Mouse (Mus musculus) monocyte, adult 2 months (primary cell): Measurements from ENCODE around the gene Gm17660.
"Not testable (repeated sequence)": the region's sequence is repeated elsewhere in the genome, so short reads cannot be mapped to it uniquely, and the experiment has no call there.

Experiments
- DNase-seq, 2 experiments: peaks; one replicate each; pipeline ENCODE4 v3.0.0; 2022; ENCODE audit warnings: low spot score in 2 of 2, low read depth in 1 of 2

The Gm17660 gene

DNA sequence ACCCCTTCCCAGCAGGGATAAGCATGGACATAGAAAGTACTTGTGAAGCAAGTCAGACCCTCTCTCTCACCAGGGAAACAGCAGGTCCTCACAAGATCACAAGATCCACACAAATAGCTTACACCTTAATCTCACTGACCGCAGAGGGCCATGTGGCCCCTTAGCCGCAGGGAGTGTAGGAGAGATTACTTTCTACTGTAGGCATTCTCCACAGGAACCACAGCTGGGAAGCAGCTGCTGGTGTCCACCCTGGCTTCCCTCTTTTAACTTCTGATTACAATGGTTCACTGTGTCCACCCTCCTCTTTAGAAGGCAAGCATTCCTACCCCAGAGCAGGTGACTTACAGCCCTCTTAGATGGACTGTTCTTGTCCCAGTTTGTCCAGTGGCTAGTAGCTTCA lies 33.7 kb downstream of the Gm17660 start:
- DNase-seq, result no peak

DNA sequence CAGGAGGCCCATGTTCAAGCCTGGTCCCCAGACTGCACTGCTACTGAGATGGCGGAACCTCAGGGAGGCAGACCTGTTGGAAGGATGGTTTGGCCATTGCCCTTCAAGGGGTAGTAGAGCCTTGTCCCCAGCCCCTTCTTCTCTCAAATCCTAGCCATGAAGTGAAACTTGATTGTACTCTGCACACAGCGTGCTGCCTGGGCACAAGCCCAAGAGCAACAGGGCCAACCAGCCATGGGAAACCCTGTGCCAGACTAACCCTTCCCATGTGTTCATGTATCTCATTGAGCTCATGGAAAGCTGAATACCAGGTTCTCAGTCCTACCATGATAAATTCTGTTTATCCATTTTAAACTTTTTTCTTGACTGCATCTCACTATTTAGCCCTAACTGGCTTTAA lies 34.5 kb downstream of the Gm17660 start:
- no peak for DNase-seq

DNA sequence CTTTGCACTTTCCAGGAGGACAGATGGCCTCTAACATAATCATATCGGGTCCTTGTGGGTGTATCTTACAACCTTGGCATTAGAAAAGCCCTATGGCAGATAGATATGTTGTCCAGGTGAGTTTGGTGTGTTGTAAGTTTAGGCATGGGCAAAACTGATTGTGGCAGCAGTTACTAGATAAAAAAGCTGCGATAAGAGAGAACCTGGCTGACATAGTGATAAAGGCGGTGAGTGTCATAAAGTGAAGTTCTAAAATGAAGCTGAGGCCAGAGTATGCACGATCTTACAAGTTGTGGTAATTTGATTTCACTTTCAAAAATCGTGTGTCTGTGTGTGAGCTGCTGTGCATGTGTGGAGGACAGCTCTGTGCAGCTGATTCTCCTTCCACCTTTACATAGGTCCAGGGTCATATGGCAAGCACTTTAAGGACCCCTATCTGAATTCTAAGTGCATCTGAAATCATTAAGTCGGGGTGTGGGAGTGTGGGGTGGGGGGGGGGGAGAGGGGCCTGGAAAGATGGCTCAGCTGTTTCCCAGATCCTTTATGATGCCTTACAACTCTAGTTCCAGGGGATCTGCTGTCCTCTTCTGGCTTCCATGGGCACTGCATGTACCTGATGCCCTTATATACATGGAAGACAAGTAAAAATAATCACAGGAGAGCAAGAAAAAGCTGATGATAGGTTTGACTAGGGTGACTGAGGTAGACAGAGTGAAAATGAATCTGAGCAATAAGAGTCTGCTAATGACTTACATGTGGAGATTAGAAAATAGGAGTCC lies 38.1 kb downstream of the Gm17660 start:
- no peak for DNase-seq

DNA sequence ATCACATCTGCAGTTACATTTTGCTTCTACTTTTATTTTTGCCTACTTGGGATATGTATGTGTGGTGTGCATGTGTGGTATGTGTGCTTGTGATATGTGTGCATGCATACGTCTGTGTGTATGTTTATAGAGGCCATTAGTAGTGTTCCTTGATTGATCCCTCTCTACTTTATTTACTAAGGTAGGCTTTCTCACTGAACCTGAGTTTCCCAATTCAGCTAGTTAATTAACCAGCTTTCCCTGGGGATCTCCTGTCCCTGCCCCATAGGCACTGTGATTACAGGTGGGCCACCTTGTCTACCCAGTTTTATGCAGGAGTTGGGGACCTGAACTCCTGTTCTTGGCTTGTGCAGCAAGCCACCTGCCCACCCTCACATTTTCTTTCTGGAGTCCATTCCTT lies 40.7 kb downstream of the Gm17660 start:
- no peak for DNase-seq

DNA sequence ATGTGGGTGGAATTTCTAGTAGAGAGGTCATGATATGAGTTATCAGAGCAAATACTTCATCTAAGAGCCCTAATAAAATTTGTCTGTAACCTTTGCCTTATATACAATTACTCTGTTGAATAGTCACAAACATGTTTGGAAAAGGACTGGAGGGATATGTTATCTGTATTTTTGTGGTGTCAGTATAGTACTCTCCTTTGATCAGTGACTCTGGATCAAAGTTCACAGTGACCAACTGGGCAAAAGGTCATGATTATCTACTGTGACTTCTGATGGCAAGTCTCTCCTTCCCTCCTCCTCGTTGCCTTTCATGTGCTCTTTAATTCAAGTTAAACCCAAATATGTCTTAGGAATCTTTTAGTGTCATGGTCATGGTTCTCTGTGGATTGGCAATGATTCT lies 41.6 kb downstream of the Gm17660 start:
- no peak for DNase-seq

DNA sequence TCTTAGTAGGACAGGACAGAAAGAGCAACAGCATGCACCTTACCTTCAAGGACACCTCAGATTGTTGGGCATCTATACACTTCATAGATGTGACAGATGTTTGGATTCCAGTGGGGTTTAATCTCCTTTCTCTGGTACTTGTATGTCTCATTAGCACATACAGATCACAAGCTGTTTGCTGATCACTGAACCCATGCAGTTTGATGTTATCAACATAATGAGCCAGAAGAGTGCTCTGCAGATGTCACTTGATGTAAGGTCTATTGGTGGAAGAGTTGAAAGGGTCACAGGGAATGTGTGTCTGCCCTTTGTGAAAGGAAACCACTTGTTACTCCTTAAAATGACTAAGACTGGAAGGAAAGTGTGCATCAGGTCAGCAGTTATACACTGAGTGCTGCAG lies 42.3 kb downstream of the Gm17660 start:
- no peak for DNase-seq

DNA sequence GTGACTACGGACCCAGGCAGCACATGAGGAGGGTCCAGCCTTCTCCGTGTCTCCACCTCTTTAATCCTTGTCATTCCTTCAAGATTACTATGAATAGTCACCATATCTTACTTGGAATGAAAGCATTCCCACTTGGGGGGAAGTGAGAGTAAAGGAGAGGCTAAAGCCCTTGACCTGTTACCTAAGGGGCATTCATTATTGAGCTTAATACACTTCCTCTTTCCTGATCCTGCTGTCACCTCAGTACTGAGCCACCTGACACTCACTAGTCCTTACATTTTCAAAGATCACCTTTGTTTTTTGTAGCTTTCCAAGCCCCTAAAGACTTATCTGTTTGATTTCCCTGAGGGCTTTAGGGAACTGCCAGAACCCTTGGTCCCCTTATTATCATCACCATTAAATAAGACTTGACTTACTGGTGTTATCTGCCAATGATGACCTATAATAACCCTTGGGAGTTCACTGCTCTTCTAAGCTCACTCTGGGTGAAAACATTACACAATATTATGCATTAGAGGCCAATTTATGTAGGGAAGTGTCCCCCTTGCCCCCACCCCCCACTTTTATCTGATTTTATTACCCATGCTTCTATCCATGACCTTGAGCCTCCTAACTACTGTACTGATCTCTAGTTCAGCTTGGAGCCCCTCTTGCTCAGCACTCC lies 44.8 kb downstream of the Gm17660 start:
- no peak for DNase-seq

DNA sequence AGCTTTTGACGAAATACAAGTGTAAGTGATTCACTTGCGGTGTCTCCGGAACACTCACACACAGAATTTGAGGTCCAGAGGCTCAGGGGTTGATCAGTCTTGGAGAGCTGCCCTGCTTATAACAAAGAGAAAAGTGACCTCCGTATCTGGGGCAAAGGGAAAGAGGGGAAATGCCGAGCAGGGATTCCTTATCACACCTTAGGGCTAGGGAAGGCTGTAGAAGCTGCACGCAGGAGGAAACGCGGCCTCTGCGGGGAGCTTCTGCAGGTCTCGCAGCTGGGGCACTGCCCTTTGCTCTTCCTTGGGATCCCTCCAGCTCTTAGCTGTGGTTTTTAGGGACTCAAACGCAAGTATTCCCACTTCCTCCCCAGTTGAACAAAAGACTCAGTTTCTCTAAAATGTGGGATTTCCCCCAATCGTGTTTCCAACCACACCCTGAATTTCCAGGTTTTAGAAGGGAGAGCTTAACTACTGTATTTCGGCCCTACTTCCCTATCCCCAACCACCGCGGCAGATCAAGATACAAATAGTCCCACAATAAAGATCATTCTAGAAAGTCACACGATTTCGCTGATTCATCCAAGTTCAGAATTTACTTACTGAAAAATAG lies 52.1 kb downstream of the Gm17660 start:
- DNase-seq, result no peak

DNA sequence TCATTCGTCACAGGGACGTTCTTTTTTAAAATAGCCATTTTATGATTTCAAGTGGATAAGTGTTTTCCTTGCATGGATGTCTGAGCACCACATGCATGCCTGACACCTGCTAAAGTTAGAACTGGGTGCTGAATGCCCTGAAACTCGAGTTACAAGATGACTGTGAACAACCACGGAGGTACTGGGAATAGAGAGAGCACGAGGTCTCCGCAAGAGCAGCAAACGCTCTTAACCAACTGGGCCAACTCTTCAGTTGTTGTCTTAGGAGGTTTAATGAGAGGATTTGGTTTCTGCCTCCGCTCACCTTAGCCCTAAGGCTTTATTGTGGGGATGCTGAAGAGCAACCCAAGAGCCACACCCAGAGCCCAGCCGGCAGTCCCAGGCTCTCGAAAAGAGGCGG lies 52.6 kb downstream of the Gm17660 start:
- no peak for DNase-seq

DNA sequence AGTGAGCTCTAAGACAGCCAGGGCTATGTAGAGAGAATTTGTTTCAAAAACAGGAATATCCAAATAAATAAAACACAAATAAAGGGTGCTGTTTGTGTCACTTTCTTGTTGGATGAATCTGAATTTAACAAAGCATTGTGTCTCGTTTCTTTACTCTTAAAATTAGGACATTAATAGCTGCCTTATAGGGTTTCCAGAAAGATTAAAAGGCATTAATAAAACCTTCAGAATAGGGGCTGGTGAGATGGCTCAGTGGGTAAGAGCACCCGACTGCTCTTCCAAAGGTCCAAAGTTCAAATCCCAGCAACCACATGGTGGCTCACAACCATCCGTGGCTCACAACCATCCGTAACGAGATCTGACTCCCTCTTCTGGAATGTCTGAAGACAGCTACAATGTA lies 53.2 kb downstream of the Gm17660 start:
- DNase-seq, result not testable (repeated sequence)

DNA sequence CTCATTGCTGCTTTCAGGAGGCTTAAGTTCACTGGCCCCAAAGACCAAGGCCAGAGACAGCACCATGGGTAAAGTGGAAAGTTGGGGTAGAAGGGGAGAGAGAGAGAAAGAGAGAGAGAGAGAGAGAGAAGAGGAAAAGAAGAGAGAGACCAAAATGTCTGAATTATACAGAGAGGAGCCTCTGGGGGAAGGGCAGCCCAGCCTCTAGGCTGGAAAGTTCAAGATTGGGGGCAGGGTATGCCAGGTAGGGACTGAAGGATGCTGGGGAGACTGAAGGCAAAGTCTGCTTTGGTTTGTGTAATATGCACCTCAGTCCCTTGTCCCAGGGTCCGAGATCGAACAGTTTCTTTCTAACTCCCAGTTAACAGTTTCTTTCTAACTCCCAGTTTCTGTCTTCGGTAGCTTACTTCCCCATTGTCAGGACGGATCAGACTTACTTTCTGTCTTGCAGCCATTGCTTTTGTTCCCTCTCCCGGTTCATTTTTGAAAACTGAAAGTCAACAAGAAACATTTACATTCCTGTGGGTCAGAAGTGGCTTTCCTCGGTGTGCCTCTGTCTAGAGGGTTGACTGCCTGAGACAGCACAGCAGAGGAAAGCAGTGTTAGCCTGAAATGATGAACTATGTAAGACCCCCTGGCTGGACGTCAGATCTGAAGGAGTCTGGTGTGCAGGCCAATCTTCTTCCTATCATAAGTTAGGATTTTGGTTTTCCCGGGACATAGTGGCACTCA lies 54.0 kb downstream of the Gm17660 start:
- DNase-seq, result no peak

DNA sequence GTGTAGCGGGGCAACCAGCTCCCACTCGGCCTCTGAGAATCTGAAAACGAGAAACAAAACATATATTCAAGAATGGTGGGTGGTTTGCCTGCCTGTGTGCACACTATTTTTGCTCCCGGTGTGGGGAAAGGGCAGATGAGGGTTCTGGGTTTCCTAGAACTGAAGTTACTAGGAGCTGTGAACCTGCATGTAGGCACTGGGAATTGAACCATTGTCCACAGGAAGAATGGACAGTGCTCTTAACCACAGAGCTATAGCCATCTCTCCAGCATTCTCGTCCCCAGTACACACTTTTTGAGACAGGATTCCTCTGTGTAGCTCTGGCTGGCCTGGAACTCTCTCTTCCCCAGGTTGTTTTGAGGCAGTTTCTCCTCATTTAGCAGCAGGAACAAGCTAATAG lies 54.9 kb downstream of the Gm17660 start:
- DNase-seq, result no peak

DNA sequence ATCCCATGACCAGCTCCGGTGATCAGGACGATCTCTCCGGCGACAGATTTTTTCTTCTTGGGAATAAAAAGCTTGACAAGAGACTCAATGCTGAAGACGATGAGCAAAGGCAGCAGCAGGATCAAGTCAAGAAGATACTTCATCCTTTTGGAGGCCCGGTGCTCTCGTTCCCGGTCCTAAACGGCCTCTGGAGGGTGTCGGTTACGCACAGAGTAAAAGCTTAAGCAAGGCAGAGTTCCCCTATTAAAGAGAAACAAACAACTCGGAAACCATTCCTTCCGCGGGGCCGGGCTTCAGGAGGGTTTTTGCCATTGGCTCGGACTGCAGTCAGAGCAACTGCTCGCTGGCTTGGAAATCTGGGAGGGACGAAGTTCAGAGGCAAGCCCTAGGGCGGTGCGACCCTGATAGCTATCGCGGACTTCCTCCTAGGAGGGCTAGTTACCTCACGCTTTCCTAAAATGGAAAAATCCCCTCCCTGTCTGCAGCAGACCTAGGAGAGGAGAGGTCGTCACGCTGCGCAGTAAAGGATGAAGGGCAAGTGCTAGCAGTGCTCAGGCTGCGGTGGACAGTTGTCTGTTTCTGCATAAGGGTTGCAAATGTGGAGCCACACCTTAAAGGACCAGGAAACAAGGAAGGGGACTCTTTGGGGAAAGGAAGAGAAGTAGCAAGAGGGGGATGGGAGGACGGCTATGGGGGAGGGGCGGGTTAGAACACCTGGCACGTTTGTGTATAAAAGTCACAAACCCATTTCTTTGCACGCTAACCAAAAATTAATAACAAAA lies 55.6 kb downstream of the Gm17660 start, which contains the start of gene Hsd17b11:
Gene Hsd17b11, minus strand, starts transcription at position 323 of the 782 bp plus-strand sequence.
- peak; percentile 28 to 53 for DNase-seq
